Mouse (Mus musculus): Measurements from ENCODE around the gene Lmcd1. TPM values are rescaled to one million over a fixed set of nuclear protein-coding genes. Genes with fewer than 3 reads are reported as not detected.

Gene Lmcd1
- polyA plus RNA-seq, 1 experiment from 2014 or later: 14.1 TPM

- H3K4me3 ChIP-seq (ENCODE audit: low read length): no peak overlapping the region
- ATAC-seq: peak; percentile 34; the same call in 1 of the 2 replicates
- H3K27ac ChIP-seq (ENCODE audit: low read length): no peak overlapping the region
- H3K36me3 ChIP-seq (ENCODE audit: control insufficient read depth, insufficient read depth, low read length): no peaks in the 10 kb centered on the region
- H3K9ac ChIP-seq (ENCODE audit: low read depth, low read length): no peak overlapping the region
- 47% methylated on average over 7 of the region's 7 CpGs for WGBS
- H3K27me3 ChIP-seq (replicated peaks; ENCODE audit: control insufficient read depth, insufficient read depth, low read length): no peaks in the 10 kb centered on the region
- H3K4me1 ChIP-seq (ENCODE audit: control insufficient read depth, insufficient read depth, low read length): peaks cover 21% of the 10 kb centered on the region
- H3K4me2 ChIP-seq (ENCODE audit: low read depth, low read length): no peak overlapping the region
- H3K9me3 ChIP-seq (ENCODE audit: control insufficient read depth, low read length): no peaks in the 10 kb centered on the region
Measured at GRCm38 (mm10) chr6:112302248-112302647, 28.7 kb downstream of the Lmcd1 start.

DNA sequence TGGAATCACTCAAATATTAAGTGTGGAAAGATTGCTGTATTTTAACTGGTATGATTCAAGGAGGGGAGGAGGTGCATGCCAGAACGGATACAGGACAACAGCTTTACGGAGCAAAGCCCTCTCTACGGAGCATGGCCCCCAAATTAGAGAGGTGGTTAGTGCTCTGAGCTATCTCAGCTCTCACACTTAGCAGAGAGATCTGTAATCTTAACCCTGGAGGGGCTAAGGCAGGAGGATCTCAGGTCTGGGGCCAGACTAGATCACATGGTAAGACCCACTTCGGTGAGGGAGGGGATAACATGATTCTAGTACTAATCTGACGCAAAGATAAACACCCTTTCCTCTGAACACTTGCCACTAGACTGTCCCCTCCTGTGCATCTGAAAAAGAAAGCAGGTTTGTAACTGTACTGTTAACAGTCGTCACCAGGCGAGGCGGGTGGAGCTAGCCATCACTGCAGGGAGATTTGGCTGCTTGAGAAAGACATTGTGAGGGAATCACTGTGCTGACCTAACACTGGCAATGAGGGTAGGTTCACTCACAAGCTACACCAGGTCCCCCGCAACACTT is 29.3 kb downstream of the Lmcd1 start:
- no peak overlapping the region for H3K27ac ChIP-seq (ENCODE audit: low read length)
- no peak for ATAC-seq
- 64% methylated on average over 9 of the region's 9 CpGs for WGBS

GRCm38 (mm10) chr6:112304751-112305150 is 31.2 kb downstream of the Lmcd1 start:
- H3K4me1 ChIP-seq (ENCODE audit: control insufficient read depth, insufficient read depth, low read length): peaks cover 21% of the 10 kb centered on the region
- H3K27ac ChIP-seq (ENCODE audit: low read length): no peak overlapping the region
- no peak overlapping the region for H3K4me2 ChIP-seq (ENCODE audit: low read depth, low read length)
- ATAC-seq: peak; percentile 45
- no peaks in the 10 kb centered on the region for H3K27me3 ChIP-seq (replicated peaks; ENCODE audit: control insufficient read depth, insufficient read depth, low read length)
- H3K4me3 ChIP-seq (ENCODE audit: low read length): no peak overlapping the region
- WGBS: 27% methylated on average over 8 of the region's 8 CpGs
- no peaks in the 10 kb centered on the region for H3K9me3 ChIP-seq (ENCODE audit: control insufficient read depth, low read length)
- no peak overlapping the region for H3K9ac ChIP-seq (ENCODE audit: low read depth, low read length)
- no peaks in the 10 kb centered on the region for H3K36me3 ChIP-seq (ENCODE audit: control insufficient read depth, insufficient read depth, low read length)

More for the DNA sequence above, 29.3 kb downstream of the Lmcd1 start:
- Histone ChIP-seq H3K4me3 (ENCODE audit: low read length) (no peak overlapping the region), H3K9me3 (ENCODE audit: control insufficient read depth, low read length) (no peaks in the 10 kb centered on the region), H3K4me1 (ENCODE audit: control insufficient read depth, insufficient read depth, low read length) (peaks cover 21% of the 10 kb centered on the region), H3K36me3 (ENCODE audit: control insufficient read depth, insufficient read depth, low read length) (no peaks in the 10 kb centered on the region), H3K9ac (ENCODE audit: low read depth, low read length) (no peak overlapping the region), H3K4me2 (ENCODE audit: low read depth, low read length) (no peak overlapping the region), H3K27me3 (replicated peaks; ENCODE audit: control insufficient read depth, insufficient read depth, low read length) (no peaks in the 10 kb centered on the region)

GRCm38 (mm10) chr6:112309330-112309938 is 35.9 kb downstream of the Lmcd1 start:
- Histone ChIP-seq H3K9ac (ENCODE audit: low read depth, low read length) (no peak overlapping the region), H3K4me3 (ENCODE audit: low read length) (no peak overlapping the region), H3K4me2 (ENCODE audit: low read depth, low read length) (no peak overlapping the region), H3K27ac (ENCODE audit: low read length) (no peak overlapping the region), H3K27me3 (replicated peaks; ENCODE audit: control insufficient read depth, insufficient read depth, low read length) (no peaks in the 10 kb centered on the region), H3K9me3 (ENCODE audit: control insufficient read depth, low read length) (no peaks in the 10 kb centered on the region), H3K36me3 (ENCODE audit: control insufficient read depth, insufficient read depth, low read length) (no peaks in the 10 kb centered on the region), H3K4me1 (ENCODE audit: control insufficient read depth, insufficient read depth, low read length) (peaks cover 9% of the 10 kb centered on the region)
- peak; percentile 33; the same call in 1 of the 2 replicates for ATAC-seq
- 50% methylated on average over 6 of the region's 6 CpGs for WGBS

DNA sequence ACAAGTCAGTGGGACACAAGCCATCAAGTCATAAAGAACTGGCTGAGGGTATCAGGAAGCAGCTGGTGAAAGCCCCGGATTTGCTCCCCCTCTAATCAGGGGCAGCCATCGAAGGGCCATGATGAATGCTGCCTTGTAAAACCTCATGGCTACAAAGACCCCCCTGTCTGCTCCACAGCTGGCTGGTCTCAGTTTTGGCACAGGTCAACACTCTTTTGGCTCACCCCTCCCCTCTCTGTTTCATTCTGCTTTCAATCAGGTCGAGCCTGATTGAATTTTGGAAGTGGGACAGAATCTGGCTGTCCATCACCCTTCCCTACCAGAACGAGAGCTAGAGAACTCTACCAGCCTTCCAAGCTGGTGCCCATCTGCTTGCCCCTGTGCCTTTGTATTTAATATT is 37.8 kb downstream of the Lmcd1 start:
- ATAC-seq: no peak
- Histone ChIP-seq H3K9me3 (ENCODE audit: control insufficient read depth, low read length) (no peaks in the 10 kb centered on the region), H3K27me3 (replicated peaks; ENCODE audit: control insufficient read depth, insufficient read depth, low read length) (no peaks in the 10 kb centered on the region), H3K9ac (ENCODE audit: low read depth, low read length) (no peak overlapping the region), H3K27ac (ENCODE audit: low read length) (no peak overlapping the region), H3K36me3 (ENCODE audit: control insufficient read depth, insufficient read depth, low read length) (no peaks in the 10 kb centered on the region), H3K4me1 (ENCODE audit: control insufficient read depth, insufficient read depth, low read length) (no peaks in the 10 kb centered on the region), H3K4me2 (ENCODE audit: low read depth, low read length) (no peak overlapping the region), H3K4me3 (ENCODE audit: low read length) (no peak overlapping the region)
- whole genome bisulfite sequencing: 36% methylated on average over 4 of the region's 4 CpGs

DNA sequence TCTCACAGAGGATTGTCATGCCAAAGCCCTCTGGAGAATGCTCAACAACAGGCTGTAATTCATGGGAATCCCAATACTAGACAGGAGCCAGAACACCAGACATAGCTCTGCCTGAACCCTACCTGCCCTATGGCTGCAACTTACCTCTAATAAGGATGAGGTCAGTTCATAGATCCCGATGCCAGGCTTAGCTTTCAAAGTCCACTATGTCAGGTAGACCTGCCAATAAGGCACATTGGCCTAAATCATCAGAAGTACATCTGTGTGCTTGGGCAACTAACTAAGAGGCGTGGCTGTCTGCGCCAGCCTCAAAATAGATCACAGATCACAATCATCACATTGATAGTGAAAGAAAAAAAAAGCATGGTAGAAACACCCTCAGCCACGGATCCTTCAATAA is 45.9 kb downstream of the Lmcd1 start:
- no peak overlapping the region for H3K27ac ChIP-seq (ENCODE audit: low read length)
- no peaks in the 10 kb centered on the region for H3K36me3 ChIP-seq (ENCODE audit: control insufficient read depth, insufficient read depth, low read length)
- ATAC-seq: no peak
- H3K9me3 ChIP-seq (ENCODE audit: control insufficient read depth, low read length): no peaks in the 10 kb centered on the region
- no peaks in the 10 kb centered on the region for H3K4me1 ChIP-seq (ENCODE audit: control insufficient read depth, insufficient read depth, low read length)
- H3K27me3 ChIP-seq (replicated peaks; ENCODE audit: control insufficient read depth, insufficient read depth, low read length): no peaks in the 10 kb centered on the region
- H3K9ac ChIP-seq (ENCODE audit: low read depth, low read length): no peak overlapping the region
- no peak overlapping the region for H3K4me3 ChIP-seq (ENCODE audit: low read length)
- H3K4me2 ChIP-seq (ENCODE audit: low read depth, low read length): no peak overlapping the region
- 92% methylated on average over 4 of the region's 4 CpGs for WGBS

DNA sequence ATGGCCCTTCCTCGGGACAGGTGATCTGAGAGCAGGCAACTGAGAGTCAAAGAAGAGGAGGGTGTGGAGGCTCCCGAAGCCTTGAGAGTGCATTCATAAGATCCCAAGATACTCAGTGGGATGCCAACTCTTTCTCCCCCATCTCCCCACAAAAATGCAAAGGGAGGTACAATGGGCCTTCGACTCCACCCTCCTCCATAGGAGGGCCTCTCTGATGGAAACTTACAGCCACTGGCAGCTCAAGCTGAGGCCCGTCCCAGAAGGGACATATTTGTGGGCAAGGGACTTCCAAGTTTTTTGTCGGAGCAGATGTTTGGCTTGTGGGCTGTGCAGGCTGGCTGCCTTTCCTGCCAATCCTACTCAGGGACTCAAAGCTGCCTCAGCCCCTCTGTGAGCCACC is 47.1 kb downstream of the Lmcd1 start:
- WGBS: 64% methylated on average over 5 of the region's 5 CpGs
- H3K27ac ChIP-seq (ENCODE audit: low read length): no peak overlapping the region
- no peaks in the 10 kb centered on the region for H3K4me1 ChIP-seq (ENCODE audit: control insufficient read depth, insufficient read depth, low read length)
- ATAC-seq: no peak
- H3K4me3 ChIP-seq (ENCODE audit: low read length): no peak overlapping the region
- no peak overlapping the region for H3K9ac ChIP-seq (ENCODE audit: low read depth, low read length)
- H3K4me2 ChIP-seq (ENCODE audit: low read depth, low read length): no peak overlapping the region
- no peaks in the 10 kb centered on the region for H3K9me3 ChIP-seq (ENCODE audit: control insufficient read depth, low read length)
- H3K27me3 ChIP-seq (replicated peaks; ENCODE audit: control insufficient read depth, insufficient read depth, low read length): no peaks in the 10 kb centered on the region
- no peaks in the 10 kb centered on the region for H3K36me3 ChIP-seq (ENCODE audit: control insufficient read depth, insufficient read depth, low read length)

DNA sequence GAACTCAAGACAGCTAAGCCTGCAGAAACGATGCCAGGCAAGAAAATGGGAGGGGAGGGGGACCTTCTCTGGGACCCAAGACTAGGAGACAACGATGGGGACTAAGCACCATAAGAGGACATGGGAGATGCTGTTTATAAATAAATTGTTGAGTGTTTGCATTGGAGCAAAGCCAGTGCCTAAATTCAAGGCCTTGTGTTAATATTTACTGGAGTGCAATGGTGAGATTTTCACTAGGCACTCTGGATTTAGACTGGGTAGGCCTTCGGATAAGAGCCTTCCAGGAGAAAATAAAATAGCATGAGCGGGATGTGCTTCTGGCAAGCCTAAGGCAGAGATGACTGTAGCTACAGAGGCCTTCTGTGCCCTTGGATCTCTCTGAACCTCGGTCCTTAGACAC is 49.4 kb downstream of the Lmcd1 start:
- Histone ChIP-seq H3K27me3 (replicated peaks; ENCODE audit: control insufficient read depth, insufficient read depth, low read length) (no peaks in the 10 kb centered on the region), H3K4me1 (ENCODE audit: control insufficient read depth, insufficient read depth, low read length) (no peaks in the 10 kb centered on the region), H3K9ac (ENCODE audit: low read depth, low read length) (no peak overlapping the region), H3K27ac (ENCODE audit: low read length) (0 out of 2 replicates have a peak overlapping the region, but pooled peaks have one; percentile 8), H3K9me3 (ENCODE audit: control insufficient read depth, low read length) (no peaks in the 10 kb centered on the region), H3K4me2 (ENCODE audit: low read depth, low read length) (no peak overlapping the region), H3K36me3 (ENCODE audit: control insufficient read depth, insufficient read depth, low read length) (no peaks in the 10 kb centered on the region), H3K4me3 (ENCODE audit: low read length) (no peak overlapping the region)
- WGBS: 73% methylated on average over 5 of the region's 5 CpGs
- no peak for ATAC-seq

DNA sequence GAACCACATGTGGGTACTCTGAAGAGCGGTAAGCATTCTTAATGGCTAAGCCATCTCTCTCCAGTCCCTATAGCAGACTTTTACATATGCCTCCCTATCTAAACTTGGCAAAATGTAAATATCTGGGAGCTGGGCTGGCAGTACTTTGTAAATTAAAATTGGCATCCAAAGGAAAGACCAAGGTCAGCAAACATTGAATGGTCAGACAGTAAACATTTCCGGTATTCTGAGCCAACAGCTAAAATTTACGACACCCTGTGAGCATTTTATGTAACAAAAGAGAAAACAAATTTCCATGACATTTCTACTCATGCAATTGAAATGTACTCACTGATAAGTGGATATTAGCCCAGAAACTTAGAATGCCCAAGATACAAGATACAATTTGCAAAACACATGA is 51.7 kb downstream of the Lmcd1 start:
- ATAC-seq: no peak
- Histone ChIP-seq H3K4me2 (ENCODE audit: low read depth, low read length) (no peak overlapping the region), H3K36me3 (ENCODE audit: control insufficient read depth, insufficient read depth, low read length) (no peaks in the 10 kb centered on the region), H3K9me3 (ENCODE audit: control insufficient read depth, low read length) (no peaks in the 10 kb centered on the region), H3K9ac (ENCODE audit: low read depth, low read length) (no peak overlapping the region), H3K27ac (ENCODE audit: low read length) (no peak overlapping the region), H3K27me3 (replicated peaks; ENCODE audit: control insufficient read depth, insufficient read depth, low read length) (no peaks in the 10 kb centered on the region), H3K4me1 (ENCODE audit: control insufficient read depth, insufficient read depth, low read length) (no peaks in the 10 kb centered on the region), H3K4me3 (ENCODE audit: low read length) (no peak overlapping the region)
- 83% methylated on average over 3 of the region's 3 CpGs for WGBS

GRCm38 (mm10) chr6:112327793-112328192 is 54.2 kb downstream of the Lmcd1 start:
- 74% methylated on average over 5 of the region's 5 CpGs for WGBS

More at GRCm38 (mm10) chr6:112327793-112328192, 54.2 kb downstream of the Lmcd1 start:
- ATAC-seq: no peak
- no peak overlapping the region for H3K4me3 ChIP-seq (ENCODE audit: low read length)
- no peak overlapping the region for H3K27ac ChIP-seq (ENCODE audit: low read length)
- no peaks in the 10 kb centered on the region for H3K27me3 ChIP-seq (replicated peaks; ENCODE audit: control insufficient read depth, insufficient read depth, low read length)
- H3K4me2 ChIP-seq (ENCODE audit: low read depth, low read length): no peak overlapping the region
- no peak overlapping the region for H3K9ac ChIP-seq (ENCODE audit: low read depth, low read length)
- H3K36me3 ChIP-seq (ENCODE audit: control insufficient read depth, insufficient read depth, low read length): no peaks in the 10 kb centered on the region
- no peaks in the 10 kb centered on the region for H3K4me1 ChIP-seq (ENCODE audit: control insufficient read depth, insufficient read depth, low read length)
- no peaks in the 10 kb centered on the region for H3K9me3 ChIP-seq (ENCODE audit: control insufficient read depth, low read length)
